Mouse (Mus musculus): ENCODE results near the gene Selenok.
A peak's percentile ranks its signal among the peaks of the same experiment; 100 is the strongest.

- TF ChIP-seq CTCF (IDR thresholded peaks at IDR 0.05; ENCODE audit: low read depth, low read length) (no peak), POLR2A (IDR thresholded peaks at IDR 0.05; ENCODE audit: borderline replicate concordance, low read depth, low read length) (peak; percentile 84; the same call in 1 of the 2 replicates)
These were observed at the start of gene Selenok for GRCm38 (mm10) chr14:29968075-29968821.

All from bone marrow macrophage, adult 2 months (primary cell).